Mouse (Mus musculus) right cerebral cortex, postnatal 4 days (tissue): Measurements from ENCODE around the gene Zfp365.

Experiments
- DNase-seq: peaks from one replicate; pipeline ENCODE4 v3.0.0-alpha.2; 2022

The Zfp365 gene

DNA sequence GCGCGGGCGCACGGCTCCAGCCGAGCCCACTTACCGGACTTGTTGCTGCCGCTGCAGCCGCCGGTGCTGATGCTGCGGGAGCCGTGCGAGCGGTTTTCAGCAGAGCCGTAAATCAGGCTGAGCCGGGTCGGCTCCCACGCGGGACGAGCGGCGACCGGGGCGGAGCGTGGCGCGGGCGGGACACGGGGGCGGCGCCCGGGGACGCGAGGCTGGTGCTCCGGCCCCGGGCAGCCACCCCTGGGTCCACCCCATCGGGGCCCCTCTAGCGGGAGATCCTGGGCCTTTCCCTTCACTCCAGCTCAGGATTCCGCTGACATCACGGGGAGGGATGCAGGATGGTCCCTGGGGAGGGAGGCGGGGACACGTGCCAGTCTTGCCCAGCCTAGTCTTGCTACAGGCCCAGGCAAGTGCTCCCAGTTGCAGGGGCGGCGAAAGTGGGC is at the start of gene Zfp365:
Zfp365 (minus strand) TSS at position 326 of the 440 bp plus-strand sequence.
- peak; percentile 83 for DNase-seq

DNA sequence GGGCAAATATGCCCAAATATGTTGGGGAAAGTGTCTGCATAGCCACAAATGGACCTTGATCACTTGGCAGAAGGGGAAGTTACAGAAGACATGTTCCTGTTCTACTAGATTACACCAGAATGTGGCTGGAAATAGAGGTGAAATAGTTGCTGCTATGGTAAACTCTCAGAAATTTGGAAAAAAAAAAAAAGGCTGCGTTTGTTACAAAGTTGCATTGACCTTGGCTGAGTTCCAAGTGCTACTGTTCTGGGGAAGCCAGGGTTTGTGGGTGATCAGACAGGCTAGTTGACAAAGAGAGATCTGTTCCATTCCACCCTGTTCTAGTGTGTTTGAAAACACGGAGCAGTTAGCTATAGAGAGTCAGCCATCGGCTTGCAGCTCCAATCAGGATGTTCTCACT is 47.5 kb upstream of the Zfp365 start:
- no peak for DNase-seq

DNA sequence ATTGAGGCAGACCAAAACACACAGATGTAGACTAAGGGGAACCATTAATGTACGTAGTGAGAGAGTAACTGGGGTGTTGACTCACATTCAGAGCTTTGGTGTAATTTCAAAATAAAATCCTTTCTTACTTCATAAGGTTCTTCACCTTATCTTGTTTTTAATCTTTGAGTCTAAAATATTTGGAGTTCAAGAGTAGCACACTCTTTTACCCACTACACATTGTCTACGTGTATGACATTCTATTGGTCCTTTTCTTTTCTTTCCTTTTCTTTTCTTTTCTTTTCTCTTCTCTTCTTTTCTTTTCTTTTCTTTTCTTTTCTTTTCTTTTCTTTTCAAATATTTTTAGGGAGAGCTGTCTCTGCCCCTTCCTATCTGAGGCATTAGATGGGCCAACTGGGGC is 43.5 kb upstream of the Zfp365 start:
- no peak for DNase-seq

DNA sequence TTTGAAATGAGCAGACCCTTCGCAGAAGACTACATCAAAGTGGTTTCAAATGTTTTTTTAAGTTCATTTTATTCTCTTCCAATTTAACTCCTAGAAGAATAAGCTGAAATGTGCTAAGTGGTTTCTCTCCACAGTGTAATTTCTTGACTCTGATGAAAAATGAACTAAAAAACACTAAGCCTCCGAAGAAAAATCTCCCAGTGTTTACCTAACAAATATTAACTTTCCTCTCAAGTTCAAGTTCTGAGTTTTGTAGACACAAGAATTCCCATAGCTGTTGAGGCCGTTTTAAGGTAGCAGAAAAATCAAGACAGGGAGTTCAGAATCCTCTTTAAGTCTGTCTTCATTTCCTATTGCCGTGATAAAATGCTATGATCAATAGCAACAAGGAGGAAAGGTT is 39.2 kb upstream of the Zfp365 start:
- no peak for DNase-seq

DNA sequence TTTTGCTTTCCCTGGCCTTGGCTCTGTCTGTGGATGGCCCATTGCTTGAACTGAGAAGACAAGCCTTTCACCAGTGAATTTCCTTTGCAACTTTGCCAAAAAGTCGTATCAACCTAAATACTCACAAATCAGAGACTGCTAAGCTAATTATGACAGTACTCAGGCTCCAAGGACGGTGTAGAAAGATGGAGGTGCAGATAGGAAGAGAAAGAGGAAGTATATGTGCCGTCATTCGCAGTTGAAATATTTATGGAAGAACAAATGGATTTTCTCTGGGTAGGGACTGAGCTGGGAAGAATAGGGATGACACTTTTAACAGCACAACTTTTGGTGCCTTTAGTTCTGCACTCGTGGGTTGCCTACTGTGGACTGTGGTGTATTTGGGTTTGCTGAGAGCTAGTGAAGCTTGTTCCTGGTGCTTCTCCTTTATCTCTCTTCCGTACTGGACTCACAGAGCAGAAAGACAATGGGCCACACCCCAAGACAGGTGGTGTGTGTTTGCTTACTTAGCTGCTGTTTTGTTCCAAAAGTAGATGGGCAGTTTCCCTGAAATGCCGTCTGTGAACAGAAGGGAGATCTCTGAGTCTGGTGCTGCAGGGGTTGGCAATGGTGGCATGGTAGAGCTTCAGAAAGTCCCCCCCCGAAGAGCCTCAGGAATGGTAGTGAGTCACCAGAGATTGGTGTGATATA is 37.7 kb upstream of the Zfp365 start:
- DNase-seq: no peak

DNA sequence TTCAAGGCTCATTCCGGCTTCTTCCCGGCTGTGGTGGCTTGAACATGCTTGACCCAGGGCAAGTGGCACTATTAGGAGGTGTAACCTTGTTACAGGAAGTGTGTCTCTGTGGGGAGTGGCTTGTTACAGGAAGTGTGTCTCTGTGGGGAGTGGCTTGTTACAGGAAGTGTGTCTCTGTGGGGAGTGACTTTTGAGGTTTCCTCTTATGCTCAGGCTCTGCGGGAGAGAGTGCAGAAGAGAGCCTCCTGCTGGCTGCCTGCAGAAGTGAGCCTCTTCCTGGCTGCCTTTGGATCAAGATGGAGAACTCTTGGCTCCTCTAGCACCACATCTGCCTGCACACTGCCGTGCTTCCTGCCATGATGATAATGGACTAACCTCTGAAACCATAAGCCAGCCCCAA is 31.1 kb upstream of the Zfp365 start:
- DNase-seq: no peak

DNA sequence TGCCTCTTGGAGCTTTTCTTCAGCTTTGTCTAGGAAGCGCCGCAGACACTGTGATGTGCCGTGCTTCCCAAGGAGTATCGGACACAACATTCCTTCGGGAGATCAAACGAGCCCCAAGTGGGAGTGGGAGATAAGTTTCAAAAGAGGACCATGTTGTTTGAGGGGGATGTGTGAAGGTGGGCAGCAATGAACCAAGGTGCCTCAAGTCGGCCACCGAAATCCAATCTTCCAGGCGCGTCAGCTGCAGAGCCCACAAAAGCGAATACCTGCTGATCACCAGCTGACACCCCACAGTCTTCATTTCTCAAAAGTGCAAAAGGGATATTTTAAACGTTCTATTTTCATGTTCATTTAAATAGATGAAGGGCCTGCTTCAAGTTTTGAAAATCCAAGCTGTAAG is 27.1 kb upstream of the Zfp365 start:
- no peak for DNase-seq

DNA sequence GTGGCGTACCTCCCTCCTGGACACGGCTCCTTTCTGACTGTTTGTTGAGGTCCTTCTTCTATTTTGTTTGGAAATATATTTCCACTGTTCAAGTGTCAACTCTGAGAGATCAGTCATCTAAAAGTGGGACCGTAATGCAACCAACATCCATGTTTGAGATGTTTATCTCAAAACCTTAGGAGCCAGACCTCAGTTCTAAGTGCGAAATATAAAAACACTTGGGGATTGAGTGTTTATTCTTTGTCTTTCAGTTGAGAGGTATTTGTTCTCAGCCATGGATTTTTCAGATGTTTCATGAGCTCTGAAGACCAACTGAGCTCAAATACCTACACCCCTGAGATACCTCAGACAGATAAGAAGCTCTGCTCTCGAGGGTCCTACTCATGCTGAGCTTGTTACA is 25.3 kb upstream of the Zfp365 start:
- no peak for DNase-seq

DNA sequence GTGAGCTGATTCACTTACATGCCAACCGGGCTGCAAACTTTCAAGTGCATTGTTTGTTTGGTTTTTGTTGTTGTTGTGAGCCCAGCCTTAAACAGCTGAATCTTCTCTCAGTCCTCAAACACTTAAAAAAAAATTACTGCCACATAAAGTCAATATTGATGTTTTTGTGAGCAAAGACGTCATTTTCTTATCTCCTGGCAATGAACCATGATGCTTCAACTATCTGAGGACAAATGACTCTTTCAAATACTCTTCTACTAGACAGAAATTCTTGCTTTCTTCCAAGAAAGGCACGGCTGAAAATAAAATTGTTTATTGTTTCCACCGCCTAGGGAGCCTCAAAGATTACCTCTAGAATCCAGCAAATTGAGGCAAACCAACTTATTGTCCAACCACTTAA is 24.5 kb upstream of the Zfp365 start:
- no peak for DNase-seq

DNA sequence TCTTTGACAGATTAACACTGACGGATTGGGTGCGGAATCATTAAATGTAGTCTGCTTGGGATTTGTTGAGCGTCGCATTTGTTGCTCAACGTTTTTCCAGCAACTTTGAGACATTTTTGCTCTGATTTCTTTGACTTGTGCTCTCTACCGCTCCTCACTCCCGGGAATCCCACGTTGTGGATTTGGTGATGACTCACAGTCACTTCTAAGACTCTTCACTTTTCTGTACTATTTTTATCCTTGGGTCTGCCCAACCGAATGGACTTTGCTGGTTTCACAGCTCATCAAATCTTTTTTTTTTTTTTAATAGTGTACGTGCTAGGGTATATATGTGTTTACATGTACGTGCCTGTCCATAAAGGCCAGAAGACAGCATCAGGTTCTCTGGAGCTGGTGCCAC is 20.3 kb upstream of the Zfp365 start:
- DNase-seq: no peak

DNA sequence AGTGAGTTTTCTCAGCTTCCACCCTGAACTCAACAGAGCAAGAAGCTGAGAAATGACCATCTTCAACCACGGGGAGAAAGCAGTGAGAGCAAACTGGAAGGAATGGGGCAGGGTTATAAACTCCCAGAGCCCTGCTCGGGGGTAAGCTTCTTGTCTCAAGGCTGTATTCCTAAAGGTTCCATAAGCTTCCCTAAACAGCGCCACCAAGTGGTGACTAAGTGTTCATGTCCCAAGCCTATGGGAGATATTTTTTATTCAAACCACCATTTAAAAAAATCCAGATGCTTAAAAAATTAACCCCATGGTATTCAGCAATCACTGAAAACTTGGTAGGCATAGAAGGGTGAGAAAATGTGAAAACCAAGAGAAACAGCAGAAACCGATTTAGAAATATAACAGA is 18.9 kb upstream of the Zfp365 start:
- DNase-seq: no peak

DNA sequence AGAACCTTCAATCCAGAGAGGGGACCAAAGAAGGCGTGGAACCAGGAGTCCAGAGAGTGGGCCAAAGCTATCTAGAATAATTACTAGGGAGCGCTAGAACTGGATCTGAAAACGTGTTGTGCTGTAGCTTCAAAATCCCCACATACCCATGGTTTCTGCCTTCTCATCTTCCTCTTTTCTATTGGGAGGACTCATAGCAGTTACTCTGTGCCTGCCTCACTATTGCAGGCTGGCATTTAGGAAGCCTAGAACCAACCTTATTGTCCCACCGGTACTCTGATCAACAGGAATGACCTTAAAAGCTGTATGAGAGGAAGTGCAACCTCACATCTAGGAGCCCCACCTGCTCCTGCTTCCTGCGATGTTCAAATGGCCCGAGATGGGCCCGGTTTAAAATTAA is 16.1 kb upstream of the Zfp365 start:
- no peak for DNase-seq

DNA sequence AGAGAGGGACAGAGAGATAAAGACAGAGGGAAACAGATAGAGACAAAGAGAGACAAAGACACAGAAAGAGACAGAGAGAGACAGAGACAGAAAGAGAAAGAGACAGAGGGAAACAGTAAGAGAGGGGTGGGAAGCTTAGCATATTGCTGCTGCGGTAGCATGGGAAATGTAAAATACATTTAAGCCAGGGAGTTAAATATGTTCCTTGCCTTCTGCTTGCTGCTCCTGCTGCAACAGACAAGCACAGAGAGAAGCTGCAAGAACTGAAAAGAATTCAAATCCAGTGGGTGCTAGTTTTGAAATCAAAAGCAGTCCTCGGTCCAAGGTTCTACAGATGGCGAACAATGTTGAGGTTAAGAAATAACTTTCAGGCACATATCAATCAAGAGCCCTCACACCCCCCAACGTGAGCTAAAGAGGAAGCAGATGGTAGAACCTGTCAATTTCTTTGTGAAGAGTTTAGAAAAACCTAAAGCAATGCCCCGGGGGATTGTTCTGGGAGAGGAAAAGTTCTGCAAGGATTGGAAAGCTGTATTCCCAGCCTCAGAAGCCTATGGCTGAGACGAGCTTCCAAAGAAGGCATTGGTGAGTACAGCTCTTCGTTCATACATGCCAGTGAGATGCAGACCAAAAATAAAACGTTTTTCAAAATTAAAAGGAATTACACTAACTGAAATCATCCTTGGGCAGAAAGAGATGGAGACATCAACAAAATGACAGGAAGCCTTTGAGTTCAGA is 15.4 kb upstream of the Zfp365 start:
- DNase-seq: peak; percentile 9

DNA sequence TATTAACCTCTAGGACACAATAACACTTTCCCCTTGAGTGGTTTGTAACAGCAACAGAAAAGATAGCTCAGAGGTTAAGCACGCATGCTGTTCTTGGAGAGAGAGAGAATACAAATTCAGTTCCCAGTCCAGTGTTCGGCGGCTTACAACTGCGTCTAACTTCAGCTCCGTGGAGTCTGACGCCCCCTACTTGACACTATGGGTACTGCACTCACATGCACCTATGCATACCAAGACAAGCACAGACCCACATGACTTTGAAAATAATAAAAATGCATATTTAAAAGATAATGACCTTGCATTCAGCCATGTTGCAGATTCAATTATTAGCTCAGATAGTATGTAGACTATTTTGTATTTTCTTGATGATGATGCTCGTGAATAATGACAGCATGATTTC is 11.6 kb upstream of the Zfp365 start:
- DNase-seq: no peak

DNA sequence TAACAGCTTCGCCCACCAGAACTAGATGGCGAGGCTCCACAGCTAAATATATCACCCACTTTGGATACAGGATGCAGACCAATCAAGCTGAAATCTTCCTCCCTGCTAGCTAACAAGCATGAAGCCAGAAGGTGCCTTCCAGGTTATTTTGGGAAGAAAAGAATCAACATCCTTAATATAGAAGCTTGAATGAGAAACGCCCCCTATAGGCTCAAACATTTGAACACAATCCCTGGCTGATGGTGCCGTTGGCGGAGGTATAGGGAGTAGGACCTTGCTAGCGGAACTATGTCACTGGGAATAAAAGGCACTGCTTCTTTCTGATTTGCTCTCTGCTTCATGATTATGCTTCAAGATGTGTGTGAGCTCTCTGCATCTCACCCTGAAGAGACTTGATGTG is 9.3 kb upstream of the Zfp365 start:
- DNase-seq: no peak

DNA sequence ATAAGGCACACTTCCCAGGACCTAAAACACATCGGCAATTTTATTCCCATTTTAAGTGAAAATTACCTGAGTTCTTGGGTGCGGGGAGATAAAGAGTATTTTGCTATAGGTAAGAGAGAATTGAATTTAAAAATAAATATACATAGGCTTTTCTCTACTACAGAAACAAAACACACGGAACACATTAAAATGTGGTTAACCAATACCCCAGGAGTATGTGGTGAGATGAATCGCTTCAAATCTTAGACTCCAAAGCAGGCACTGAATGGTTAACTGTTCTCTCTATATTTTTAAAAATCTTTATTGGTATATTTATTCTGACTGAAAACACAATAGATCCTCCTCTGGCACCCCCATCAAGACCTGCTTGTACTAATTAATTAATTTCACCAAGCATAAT is 7.2 kb upstream of the Zfp365 start:
- DNase-seq: no peak

DNA sequence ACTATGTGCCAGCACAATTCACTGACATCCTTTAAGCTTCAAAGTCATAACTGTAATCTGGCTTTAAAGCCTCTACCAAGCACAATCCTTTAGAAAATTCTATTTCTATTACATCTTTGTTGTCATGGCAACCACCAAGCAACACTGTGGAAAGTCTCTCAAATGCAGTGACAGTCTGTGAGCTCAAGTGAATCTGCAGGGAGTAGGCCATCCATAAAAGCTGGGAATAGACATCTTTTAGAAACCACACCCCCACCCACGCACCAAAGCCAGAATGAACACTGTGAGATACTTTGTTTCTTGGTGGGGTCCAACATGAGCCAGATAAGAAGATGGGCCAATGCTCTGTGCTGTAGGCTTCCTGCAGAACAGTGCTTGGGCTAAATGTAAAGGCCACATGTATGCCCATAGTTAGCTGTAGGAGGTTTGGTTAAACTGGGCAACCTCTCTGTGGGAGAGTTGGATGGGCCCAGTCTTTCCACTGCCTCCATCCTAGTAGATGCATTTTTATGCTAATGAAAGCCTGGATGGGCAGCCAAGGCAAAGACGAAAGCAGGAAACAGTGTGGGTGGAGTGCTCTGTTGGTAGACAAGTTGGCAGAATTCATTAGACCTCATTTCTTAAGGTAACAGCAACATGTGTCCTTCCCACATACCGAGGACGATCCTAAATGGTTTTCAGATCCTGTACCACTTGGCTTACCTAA is 5.9 kb upstream of the Zfp365 start:
- DNase-seq: peak; percentile 39

DNA sequence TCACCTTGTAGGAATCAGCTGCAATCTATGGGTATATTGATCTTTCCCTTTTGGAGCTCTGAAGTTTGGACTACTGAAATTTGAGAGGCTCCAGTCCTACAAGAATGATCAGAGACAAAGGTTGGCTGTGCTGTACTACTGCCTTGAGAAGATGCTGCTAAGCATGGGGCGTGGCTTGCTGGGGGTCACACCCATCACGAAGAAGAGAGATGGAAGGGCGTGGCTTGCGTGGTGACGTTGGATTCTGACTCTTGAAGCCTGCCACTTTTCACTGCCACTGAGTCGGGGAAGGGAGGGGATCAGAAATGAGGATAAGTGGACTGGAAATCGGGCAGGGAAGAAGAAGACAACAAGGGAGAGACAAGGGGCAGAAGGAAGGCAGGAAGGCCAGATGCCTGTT is 4.9 kb upstream of the Zfp365 start:
- DNase-seq: no peak

DNA sequence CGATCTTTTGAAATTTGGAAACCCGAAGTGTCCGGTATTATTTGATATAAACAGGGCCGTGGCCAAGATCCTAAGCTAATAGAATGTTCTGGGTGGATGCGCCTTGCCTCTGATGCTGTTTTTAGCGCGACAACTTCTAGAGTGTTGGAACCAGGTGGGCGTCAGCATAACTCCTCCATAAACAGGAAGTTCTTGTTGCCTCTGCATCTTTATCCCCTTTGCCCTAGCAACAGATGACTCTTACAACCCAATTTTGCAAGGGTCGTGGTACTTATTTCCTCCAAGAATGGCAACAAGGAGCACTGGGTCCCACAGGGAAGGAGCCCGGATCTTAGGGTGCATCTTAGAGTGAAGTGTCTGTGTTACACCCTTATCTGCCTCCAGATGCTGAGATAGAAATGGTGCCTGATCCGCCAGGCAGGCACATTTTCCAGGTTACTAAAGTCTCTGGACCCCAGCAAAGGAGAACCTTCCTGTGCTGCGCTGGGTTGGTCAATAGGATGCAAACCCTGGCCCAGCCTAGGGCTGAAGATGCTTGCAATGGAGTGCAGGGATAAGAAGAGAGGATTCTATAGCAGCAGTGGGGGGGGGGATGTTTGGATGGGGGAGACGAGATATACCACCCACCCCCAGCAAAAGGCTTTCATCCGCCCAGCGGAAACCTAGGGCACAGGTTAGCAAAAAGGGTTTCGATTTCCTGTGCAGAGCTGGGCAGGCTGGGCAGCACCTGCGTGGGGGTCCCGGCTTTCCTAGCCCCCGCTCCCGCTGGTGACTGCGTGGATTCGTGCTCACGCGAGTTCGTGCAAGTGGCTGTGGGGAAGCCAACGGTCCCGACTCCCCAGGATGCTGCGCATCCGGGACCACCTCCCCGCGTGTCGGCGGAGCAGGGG is 770 bp downstream of the Zfp365 start:
- DNase-seq: no peak

DNA sequence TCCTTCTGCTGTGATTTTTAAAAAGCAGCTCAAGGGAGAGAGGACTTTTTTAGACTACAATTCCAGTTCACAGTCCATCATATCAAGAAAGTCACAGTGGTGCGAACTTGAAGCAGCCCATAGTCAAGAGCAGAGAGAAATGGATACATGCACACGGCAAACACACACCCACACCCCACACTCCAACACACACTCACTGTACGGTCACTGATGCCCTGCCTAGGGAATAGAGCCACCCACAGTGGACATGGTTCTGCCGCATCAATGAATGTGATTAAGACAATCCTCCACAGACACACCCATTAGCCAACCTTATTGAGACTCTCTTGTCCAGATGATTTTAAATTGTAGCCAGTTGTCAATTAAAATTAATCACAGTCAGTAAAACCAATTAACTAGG is 4.5 kb downstream of the Zfp365 start:
- no peak for DNase-seq

DNA sequence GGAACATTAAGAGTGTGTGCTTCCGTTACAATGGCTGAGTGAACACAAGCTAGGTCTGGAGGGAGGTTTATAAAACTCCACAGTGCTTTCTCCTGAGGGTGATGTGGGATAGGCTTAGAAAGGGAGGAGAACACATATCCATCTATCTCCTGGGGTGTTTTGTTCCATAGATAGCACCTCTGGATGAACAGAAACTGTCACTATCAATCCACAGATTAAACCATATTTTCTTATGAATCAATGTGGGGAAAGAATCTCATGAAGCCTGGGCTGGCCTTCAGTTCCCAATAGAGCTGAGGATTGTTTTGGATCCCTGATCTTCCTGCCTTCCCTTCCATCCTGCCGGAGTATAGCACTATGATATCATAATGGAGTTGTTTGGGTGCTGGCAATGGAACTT is 5.5 kb downstream of the Zfp365 start:
- no peak for DNase-seq

DNA sequence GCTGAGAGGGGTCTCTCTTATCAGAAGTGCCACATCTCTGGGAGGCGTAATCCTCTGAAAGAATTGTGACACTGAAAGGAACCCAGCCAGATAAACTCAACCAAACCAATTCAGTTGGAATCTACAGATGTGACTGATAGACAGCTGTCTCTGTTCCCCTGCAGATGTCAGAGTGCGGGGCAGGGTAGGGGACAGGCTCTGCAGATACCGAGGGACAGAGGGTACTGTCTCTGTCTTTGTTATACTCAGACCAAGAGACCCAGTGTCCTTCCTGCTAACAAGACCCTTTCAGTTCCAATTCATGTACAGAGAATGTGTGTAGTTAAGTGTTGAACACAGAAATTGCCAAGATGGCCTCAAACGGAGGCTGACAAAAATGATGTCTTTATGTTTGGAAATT is 6.4 kb downstream of the Zfp365 start:
- DNase-seq: no peak

DNA sequence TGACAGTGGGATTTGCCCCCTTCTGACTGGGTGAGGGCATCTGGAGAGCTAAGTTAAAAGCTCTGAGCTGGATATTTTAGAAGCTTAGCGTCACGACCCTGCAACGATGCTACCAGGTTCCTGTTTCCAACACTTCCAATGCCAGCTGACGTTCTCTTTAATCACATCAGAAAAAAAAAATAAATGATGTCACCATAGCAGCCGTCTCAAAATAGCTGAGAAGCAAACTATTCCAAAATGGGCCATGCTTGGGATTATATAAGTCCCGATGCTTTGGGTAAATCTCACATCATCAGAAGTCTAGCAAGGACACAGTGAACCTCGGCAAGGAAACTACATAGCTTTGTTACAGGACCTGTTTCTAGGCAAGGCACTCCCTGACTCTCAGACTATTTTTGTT is 9.1 kb downstream of the Zfp365 start:
- no peak for DNase-seq
